Mouse (Mus musculus) gonadal fat pad, adult 2 months (tissue): ENCODE measurements around the gene Lipc. TPM values are rescaled to one million over a fixed set of nuclear protein-coding genes. Genes with fewer than 3 reads are reported as not detected.
"Not testable (repeated sequence)": the region's sequence is repeated elsewhere in the genome, so short reads cannot be mapped to it uniquely, and the experiment has no call there.

Experiments
- DNase-seq: peaks from one replicate; pipeline ENCODE4 v3.0.0-alpha.2; 2012; ENCODE audit warnings: low read depth
- polyA plus RNA-seq: library from polyadenylated mRNA; depleted of rRNA; stranded (reverse); fragments of >200 nt; gene quantifications from 2 replicates; pipeline ENCODE4 v1.2.3, GENCODE M21; 2012

Gene Lipc
- polyA plus RNA-seq, 1 experiment = 3.0 TPM

DNA sequence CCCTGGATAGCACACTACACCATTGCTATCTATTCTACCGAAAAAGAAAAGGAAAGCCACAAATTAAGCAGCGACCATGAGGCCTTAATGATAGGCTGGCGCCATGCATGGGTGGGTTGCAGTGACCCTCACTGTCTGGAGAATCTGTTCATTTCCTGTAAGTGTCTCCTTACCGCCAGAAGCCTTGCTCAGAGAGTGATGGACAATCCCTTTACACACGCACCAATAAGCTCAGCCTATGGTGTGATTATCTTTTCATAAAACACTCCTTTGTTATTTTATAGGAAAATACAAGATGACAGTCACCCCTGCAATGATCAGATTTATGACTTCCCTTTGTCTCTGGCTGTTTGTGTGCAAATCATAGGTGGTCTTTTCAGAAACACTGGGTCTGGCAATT lies 92.8 kb downstream of the Lipc start:
- no peak for DNase-seq

DNA sequence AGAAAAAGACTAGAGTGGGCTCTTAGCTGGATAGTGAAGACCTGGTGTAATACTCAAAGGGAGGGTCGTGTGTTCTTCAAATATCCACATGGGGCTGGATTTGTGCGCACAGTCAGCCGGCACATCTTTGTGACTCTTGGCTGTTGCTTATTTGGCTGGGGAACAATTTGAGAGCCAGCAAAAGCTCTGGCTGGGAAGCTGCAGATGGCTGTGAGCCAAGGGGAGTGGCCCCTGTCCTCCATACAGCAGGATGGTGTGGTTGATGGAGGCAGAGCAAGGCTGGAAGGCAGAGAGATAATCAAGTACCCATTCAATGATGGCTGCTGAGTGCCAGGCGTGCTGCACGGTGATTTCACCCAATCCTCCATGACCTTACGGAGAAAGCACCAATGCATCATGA lies 96.2 kb downstream of the Lipc start:
- DNase-seq = no peak

DNA sequence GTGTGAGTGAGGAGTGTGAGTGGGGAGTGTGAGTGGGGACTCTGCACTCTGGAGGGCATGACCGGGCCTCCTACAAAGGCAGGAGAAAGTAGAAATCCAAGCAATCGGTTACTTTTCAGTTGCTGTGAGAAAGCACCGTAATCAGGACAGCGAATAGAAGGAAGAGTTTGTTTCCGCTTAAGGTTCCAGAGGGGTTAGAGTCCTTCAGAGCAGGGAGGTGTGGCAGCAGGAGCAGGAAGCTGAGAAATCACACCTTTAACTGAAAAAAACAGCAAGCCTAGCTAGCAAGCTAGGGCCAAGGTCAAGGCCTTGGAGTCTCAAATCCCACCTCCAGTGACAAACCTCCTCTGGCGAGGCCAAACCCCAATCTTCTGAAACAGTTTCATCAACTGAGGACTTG lies 97.1 kb downstream of the Lipc start:
- no peak for DNase-seq

DNA sequence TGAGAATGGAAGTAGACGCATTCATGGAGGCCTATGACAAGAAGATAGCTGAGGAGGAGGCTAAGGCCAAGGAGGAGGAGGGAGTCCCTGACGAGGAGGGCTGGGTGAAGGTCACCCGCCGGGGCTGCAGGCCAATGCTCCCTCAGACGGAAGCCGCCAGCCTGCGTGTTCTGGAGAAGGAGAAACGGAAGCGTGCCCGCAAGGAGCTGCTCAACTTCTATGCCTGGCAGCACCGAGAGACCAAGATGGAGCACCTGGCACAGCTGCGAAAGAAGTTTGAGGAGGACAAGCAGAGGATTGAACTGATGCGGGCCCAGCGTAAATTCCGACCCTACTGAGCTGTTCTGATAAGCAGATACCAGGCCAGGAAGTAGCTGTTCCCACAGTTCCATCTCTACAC lies 98.9 kb downstream of the Lipc start:
- DNase-seq = not testable (repeated sequence)

DNA sequence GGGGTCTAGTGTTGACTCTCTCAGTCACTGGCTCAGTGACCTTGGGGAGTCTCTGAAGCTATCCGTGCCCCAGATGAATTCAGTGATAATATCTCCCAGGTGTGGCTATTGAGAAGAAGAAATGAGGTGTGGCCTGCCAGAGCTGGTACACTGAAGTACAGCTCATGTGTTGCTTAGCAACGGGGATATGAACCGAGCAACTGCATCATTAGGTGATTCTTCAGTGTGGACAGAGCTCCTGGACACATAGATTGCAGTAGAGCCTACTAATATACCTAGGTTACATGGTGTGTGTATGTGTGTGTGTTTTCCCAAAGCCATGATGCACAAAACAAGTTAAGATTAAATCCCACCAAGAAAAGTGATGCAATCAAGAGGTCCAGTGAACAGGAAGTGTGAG lies 100.5 kb downstream of the Lipc start:
- DNase-seq = no peak

DNA sequence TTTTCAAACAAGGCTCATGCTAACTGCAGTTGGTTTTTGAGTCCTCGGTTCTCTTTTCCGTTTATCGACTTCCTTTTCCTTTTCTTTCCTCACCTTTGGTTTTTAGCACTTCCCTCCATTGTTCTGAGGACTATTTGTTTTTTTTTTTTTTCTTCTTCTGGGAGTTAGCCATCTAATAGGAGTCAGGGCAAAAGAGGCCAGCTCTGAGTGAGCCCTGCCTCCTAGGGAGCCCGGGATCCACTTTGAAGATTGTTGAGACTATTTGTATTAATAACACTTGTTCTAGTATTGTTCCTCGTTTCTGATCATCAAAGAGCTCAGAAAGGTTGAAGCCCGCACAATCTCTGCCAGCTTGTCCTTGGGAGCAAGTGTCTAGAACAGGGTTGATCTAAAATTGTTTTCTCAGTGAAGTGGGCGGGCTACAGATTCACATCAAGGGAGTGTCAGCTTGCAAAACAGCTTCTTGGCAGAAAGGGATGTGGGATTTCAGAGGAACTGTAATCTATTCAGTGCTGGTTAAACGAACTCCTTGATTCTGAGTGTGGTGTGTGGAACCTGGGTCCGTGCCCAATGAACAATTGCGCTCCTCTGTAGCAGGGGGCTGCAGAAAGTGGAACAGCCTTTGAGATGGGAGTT lies 103.8 kb downstream of the Lipc start:
- DNase-seq = no peak

DNA sequence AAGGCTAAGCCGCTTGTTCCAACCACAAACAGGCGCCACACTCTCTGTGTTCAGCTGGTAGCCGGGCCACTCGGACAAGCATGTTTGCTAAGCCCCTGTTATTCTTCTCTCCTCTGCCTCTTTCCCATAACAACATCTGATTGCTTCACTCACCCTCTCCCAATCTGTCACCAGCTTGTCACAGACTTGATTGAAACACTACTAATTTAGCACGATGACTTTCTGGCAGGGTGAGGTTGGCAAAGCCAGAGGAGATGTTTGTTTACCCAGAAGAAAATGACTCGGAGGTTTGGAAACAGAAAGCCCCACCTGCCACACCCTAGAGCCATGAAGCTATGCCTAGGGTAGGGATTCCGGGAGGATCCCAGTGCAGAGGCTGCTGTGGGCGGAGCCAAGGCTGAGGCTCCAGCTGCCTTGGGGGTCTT lies 104.4 kb downstream of the Lipc start:
- DNase-seq = no peak

DNA sequence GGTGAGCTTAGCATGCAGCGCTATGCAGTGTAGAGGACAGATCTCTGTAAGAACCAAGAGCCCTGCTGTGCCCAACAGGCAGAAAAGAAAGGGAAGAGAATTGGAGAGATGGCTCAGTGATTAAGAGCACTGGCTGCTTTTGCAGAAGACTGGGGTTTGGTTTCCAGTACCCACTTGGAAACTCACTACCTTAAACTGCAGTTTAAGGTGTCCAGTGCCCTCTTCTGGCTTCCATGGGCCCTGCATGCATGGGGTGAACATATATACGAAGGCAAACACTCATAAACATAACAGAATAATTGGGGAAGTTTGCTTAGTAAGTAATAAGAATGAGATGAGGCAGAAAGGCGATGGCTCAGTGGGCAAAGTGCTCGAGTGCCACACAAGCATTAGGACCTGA lies 108.8 kb downstream of the Lipc start:
- no peak for DNase-seq

DNA sequence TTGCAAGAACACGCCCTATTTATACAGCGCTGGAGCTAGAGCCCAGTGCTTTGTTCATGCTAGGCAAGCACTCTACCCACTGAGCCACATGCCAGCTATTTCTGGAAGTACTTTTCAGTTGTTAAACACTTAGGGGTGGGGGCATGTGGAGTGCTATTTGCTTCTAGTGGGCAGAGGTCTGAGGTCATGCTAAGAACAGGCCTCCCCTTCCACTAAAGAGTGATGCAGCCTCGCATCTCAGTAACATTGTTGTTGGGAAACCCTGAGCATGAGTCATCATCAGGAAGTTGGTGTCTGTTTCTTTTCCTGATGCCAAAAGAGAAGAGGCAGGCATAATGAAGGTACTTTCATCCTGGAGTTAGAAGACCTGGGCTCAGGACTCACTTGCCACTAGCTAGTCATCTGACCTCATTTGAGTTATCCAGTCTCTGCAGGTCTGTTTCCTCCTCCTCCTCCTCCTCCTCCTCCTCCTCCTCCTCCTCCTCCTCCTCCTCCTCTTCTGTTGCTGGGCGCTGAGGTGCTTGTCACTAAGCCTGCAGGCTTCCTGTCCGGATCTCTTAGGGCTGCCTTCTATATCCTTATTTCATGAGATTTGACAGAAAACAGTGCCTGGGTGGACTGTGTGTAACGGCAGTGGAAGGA lies 109.6 kb downstream of the Lipc start:
- no peak for DNase-seq

DNA sequence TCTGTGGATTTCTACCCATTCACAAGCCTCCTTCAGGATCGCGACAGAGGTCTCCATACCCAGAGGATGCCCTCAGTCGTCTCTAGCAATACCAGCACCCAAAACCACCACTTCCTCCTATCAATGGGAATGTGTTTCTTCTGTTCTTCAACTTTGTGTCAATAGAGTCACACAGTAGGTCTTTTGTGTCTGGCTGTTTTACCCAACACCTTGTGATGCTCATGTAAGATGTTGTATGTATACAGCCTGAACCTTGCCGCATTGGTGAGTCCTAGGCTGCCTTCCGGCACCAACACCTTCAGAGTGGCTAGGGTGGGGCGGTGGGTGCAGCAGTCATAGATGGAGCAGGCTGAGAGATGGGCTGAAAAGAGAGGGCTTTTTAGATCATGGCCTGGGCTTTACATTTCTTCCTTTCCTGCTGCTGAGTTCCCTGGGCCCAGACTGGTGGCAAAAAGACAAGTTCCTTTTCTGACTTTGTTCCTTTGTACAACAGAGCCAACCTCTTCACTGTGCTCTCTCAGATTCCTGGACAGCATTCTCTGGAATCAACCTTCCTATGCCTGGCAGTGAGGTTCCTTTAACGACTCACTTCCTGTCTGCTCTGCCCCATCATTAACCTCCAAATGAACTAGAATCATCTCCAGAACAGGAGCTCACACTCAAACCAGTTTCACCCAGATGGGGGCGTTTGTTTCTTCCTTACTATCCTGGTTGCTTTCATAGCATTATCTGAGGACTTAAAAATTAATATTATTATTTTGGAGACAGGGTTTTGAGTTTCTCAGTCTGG lies 110.4 kb downstream of the Lipc start:
- DNase-seq = no peak

DNA sequence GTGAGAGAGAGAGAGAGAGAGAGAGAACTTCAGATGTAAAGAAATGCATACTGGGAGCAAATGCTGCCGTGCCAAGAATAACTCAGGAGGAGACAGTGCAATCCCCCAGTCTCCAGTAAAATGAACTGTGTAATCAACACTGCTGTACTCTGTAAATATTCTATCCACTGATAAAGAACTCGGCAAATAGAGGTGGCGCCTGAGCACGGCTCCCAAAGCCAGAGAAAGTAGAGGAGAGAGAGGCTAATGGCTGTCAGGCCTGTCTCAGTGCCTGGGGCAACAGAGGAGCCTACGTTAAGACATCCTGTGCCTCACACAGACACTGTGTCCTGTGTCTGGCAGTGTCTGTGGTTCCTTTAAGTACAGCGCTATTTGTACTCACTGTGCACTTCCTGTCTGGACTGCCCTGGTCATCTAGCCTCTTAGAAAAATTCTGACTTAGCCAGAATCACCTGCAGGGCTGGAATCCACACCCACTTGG lies 111.1 kb downstream of the Lipc start:
- DNase-seq = no peak

DNA sequence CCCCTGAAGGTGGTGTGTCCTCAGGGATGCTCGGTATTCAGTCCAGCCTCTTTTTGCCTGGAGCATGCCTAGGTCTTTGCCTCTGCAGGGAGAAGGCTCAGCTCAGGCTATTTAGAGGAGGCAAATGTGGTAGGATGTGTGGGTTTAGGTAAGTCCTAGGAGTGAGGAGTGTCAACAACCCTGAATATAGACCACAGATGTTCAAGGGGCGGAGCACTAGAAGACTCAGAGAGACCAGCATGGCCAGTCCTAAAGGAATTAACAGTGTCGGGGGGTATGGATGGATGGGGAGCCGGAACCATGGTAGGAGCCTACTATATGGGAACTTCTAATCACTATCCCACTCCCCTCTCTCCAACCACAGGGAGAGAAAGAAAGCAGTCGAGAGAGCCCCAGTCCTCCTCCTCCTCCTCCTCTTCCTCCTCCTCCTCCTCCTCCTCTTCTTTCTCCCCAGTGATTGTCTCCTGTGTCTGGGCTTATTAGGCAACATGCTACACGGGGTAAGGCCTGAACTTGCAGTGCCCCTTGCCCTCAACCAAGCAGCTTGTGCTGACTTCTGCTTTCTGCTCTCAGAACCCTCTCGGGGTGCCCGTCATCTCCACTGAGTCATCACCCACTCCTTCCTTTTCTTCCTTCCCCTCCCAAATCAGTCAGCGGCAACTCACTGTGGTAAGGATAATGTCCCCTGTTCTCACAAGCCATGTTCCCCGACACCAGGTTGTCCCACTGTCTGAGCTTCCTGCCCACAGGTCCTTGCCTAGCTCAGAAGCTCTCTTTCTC lies 113.7 kb downstream of the Lipc start:
- DNase-seq = no peak

DNA sequence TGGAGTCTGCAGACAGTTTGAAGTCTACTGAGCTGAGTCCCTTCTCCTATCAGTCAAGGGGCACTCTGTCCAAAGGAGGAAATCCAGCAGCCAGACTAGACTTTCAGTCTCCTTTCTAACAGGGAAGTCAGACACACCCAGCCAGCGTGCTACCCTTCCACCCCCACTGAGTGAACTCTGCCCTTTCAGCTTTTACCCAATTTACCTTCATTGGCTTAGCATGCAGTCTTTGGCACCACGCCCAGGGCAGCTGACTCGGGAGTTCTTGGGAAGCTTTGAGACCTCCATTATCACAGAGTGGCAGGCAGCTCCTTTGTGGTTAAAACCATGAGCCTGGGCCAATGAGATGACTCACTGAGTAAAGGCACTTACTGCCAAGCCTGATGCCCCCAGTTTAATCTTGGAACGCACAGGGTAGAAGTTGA lies 117.3 kb downstream of the Lipc start:
- DNase-seq = no peak

DNA sequence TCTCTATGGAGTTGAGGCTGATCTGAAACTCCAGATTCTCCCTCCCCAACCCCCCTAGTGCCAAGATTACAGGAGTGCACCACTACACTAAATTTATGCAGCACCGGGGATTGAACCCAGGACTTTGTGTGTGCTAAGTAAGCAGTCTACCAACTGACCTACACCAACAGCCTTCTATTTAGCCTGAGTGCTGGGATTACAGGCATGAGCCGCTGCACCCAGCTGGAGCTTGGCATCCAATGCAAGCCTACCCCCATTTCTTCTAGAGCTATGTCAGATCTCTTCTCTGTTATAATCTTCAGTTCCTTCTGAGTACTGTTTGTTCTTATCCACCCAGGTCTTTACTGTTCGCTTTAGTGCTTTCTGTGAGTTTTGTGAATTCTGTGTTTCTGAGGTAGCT lies 117.8 kb downstream of the Lipc start:
- no peak for DNase-seq

DNA sequence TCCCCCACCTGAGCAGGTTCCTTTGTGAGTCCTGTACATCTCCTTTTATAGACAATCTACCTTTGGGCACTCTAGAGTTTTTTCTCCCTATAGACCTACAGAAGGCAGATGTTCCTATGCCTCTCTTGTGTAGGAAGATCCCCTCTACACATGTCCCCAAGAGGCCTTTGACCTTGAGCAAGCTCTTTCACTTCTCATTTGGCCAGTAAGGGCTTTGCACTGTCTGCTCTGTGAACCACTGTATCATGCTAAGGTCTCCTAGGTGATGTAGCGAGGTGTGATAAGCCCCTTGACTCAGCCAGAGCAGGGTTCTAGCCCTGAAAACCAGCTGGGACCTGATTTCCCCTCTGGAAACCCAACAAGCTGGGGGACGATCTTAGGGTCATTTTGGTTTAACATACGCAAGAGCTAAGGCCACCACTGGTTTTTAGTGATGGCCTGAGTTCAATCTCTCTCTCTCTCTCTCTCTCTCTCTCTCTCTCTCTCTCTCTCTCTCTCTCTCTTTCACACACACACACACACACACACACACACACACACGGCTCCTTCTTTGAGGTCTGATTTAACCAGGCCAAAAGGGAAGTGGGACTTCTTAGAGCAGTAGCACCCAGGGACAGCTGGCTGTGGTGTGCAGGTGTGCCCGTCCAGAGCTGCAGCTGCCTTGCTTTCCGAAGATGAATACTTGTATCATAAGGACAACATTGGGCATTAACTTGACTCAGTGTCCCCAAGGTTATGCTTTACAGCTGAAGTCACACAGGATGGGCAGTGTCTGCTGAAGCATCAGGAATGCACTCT lies 118.7 kb downstream of the Lipc start:
- no peak for DNase-seq

DNA sequence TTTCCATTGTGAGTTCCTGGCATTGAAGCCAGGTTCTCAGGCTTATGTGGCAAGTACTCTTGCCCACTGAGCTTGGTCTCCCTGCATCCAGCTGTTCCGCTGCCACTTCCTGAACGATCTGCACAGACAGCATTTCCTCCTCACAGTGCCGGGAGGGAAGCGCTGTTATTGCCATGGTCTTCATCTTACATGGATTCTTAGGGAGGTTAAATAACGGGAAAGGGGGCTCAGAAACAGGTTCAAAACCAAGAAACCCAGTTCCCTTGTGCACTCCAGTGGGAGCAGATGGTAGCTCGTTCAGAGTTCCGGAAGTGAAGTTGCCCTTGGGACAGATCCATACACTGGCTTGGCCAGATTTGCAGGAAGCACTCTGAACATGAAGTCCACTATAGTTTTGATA lies 119.8 kb downstream of the Lipc start:
- no peak for DNase-seq

DNA sequence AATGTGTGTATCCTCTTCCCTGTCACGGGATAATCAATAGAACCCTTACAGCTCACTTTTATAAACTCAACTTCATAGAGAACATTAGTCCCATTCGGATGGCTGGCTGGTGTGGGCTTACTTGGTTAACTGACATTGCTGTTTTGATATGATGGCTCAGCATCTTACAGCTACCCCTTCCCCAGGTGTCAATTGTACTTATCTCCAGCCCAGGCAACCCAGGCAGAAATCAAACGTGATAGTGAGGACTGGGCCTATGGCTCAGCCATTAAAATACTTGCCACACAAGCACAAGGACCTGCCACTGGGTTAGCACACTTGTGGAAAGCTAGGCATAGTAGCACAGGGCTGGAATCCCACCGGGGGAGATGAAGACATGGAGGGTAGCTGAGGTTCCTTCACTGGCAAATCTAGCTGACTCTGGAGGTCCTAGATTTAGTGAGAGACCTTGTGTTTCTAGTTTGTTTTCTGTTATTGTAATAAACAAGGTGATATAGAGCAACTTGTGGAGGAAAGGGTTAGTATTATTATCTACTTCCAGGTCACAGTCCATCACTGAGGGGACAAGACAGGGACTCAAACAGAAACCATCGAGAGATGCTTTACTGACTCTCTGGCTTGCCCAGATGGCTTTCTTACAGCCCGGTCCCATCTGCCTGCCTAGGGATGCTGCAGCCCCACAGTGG lies 121.0 kb downstream of the Lipc start:
- no peak for DNase-seq

DNA sequence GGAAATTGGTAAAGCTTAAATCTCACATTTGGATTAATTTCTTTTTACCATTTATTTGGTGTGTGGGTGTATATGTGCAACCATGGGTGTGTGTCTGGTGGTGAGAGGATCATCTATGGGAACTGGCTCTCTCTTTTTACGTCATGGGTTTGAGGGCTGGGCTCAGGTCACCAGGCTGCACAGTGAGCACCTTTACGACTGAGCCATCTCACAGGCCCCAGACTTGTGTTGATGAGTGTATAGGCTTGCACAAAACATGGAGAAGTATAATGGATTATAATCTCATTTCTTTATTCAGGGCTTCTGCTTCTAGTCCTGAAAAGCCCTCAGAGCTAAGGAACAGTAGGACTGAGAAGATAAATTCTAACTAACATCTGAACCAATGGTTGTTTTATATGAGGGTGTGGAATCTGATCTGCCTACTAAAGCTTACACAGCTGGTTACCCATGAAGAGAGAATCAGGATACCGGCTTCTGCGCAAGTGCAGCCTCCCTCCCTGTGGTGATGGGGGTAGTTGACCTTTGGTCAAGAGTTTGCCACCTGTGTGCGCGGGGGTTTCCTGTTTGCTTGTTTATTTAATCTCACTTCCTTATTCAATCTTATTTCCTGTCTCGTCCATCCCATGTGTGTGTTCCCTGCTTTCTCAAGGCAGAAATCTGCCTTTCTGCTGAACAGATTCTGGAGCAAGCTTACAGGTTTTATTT lies 122.1 kb downstream of the Lipc start:
- DNase-seq = no peak

DNA sequence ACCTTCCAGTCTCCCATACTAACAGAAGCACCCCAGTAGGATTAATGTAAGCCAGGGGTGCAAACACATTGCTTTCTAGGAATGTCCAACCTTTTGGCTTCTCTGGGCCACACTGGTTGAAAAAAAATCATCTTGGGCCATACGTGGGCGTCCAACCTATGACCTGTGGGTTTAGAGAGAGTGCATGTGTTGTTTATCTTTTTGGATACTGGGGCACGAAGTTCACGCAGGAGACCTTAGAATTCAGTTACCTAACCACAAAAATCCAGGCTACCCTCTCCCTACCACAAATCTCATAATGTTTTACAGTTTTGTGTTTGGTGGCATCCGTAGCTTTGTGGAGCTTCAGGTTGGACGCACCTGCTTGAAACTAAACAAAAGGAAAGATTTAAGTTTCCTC lies 124.1 kb downstream of the Lipc start:
- DNase-seq = no peak

DNA sequence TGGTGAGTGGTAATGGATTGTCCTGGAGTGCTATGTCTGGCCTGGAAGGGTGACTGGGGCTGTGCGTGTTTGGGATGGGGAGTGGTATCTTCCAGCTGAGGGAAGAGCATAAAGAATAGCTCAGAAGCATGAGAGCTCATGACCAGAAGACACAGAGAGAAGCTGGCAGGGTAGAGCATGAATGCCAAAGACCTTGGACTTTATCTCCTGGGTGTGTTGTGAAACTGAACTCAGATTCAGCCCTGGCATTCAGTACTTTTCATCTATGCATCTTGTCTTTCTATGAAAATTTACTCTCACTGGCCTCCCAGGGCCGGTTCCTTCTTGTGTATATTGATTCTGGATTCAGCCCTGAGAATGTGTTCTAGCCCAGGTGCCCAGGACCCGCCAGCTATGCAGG lies 127.9 kb downstream of the Lipc start:
- no peak for DNase-seq
